Comparison of ENCODE assay signal across 10 mouse cellular contexts in the genomic region with DNA sequence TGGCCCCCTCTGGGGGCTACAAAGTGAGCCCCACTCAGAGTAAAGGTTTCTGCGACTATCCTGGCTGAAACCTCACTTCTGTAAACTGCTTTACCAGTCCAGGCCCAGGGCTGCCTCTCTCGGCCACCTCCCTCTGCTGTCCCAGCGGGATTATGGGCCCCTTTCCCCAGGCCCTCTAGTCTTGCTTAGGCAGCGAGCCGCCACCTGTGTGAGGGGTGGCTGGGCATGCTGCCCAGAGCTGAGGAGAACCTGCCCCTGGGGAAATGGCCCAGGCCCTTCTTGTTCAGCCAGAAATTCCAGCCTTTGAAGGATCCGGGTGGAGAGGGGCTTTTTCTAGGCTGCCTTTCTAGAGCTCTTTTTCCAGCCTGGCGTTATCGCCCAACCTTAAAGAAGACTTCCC. TPM values are rescaled to one million over a fixed set of nuclear protein-coding genes. Genes with fewer than 3 reads are reported as not detected.
DNase-seq lines count a peak whose midpoint lies in the region; ATAC-seq lines count a peak whose summit lies in the region.
"Had no signal": no experiment of that assay in that cellular context is flagged by ENCODE, and none has a peak within 500 bp of the region (broad histone marks: within the 10 kb centered on the region; RNA-seq: fewer than 3 reads in every experiment).

No protein-coding gene starts in this region.

- peak overlapping the region; percentile 66 for H3K27ac ChIP-seq in heart, embryonic 13.5 days (replicated peaks)
- H3K27ac ChIP-seq: kidney, postnatal 0 days; neural tube, embryonic 13.5 days had no signal

- peak overlapping the region; percentile 54; the same call in 1 of the 2 replicates for H3K9ac ChIP-seq in heart, embryonic 13.5 days
- H3K9ac ChIP-seq: neural tube, embryonic 13.5 days had no signal

- 34% methylated on average over 8 of the region's 8 CpGs for WGBS in heart, embryonic 13.5 days

- no peaks in the 10 kb centered on the region for H3K36me3 ChIP-seq in heart, embryonic 13.5 days
- H3K36me3 ChIP-seq: neural tube, embryonic 13.5 days had no signal

- no peak overlapping the region for H3K4me3 ChIP-seq in heart, embryonic 13.5 days
- H3K4me3 ChIP-seq: neural tube, embryonic 13.5 days had no signal

- H3K27me3 ChIP-seq in heart, embryonic 13.5 days (replicated peaks): no peaks in the 10 kb centered on the region
- H3K27me3 ChIP-seq: neural tube, embryonic 13.5 days had no signal

- H3K9me3 ChIP-seq in heart, embryonic 13.5 days: no peaks in the 10 kb centered on the region
- H3K9me3 ChIP-seq: neural tube, embryonic 13.5 days had no signal

- no peak for DNase-seq in heart, postnatal 25 days (ENCODE audit: low spot score)
- DNase-seq in adrenal gland, postnatal 10 days: peak; percentile 77
- peak; percentile 46 for DNase-seq in kidney, adult 9 months
- peak; percentile 47 for DNase-seq in lung, postnatal 25 days (ENCODE audit: low spot score)
- DNase-seq in left cerebral cortex, adult 18-20 months (ENCODE audit: low spot score in 2 of 2): no peak
- DNase-seq in layer of hippocampus, adult 11-12 months (ENCODE audit: low spot score): no peak
- no peak for DNase-seq in cerebellum, postnatal 25 days

- no peak overlapping the region for H3K4me2 ChIP-seq in heart, embryonic 13.5 days
- H3K4me2 ChIP-seq: neural tube, embryonic 13.5 days had no signal

- H3K4me1 ChIP-seq in heart, embryonic 13.5 days: peaks cover 33% of the 10 kb centered on the region

- no peak for ATAC-seq in heart, embryonic 13.5 days (ENCODE audit: extremely low read depth, insufficient number of reproducible peaks, low FRiP score, low TSS enrichment)

- intact Hi-C loops in heart, postnatal 25 days (cut with DNase I): no loop called here

RNA-seq across cellular contexts. Expression of a gene that starts 35.6 kb away (rescaled TPM):
- 26.1 and 29.9 TPM in 2 replicates for polyA plus RNA-seq in heart, embryonic 13.5 days (2015; fragmentation: Nextera tagmentation; extraction: Ambion mirVana)
- total RNA-seq in heart, postnatal 25 days (2021): 10 to 100 TPM; 57.2 to 60.6 TPM
- 100 to 1,000 TPM; 111 to 183 TPM for total RNA-seq in adrenal gland, postnatal 10 days (2021)
- 10 to 100 TPM; 40.6 to 42.1 TPM for total RNA-seq in left cerebral cortex, adult 18-20 months (2021)

Comparison
In these comparisons a context has a peak if more than half of its experiments do, and no peak if none do; other contexts are left out.
1. DNase-seq: peak in adrenal gland, postnatal 10 days (single experiment), kidney, adult 9 months (single experiment) and lung, postnatal 25 days (single experiment); none in heart, postnatal 25 days (single experiment), left cerebral cortex, adult 18-20 months (0 of 2), layer of hippocampus, adult 11-12 months (single experiment) and cerebellum, postnatal 25 days (0 of 2).